10 mouse cellular contexts compared by ENCODE assay signal in the genomic region with DNA sequence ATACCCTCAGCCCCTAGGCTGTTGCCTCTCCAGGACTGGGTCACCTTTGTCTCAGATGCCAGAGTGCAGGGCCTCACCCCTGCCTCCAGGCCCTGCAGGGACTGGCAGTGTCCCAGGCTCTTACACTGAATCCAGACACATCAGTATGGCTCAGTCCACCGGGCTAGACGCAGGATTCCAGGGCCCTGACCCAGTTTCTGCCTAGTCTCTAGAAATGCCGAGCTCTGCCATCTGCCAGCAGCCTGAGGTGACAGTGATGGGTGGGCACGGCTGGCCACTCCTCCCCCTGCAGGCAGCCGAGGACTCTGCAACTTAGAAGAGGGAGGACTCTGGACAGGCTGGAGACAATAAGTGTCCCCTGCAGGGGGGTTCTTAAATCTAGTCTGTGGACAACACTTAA. TPM values are rescaled to one million over a fixed set of nuclear protein-coding genes. Genes with fewer than 3 reads are reported as not detected.
A peak's percentile ranks its signal among the peaks of the same experiment; 100 is the strongest.
DNase-seq lines count a peak whose midpoint lies in the region; ATAC-seq and TF ChIP-seq lines count a peak whose summit lies in the region.
"Had no signal": no experiment of that assay in that cellular context is flagged by ENCODE, and none has a peak within 500 bp of the region (broad histone marks: within the 10 kb centered on the region; RNA-seq: fewer than 3 reads in every experiment).

No protein-coding gene starts in this region.

- TF ChIP-seq CTCF in cortical plate, adult 2 months (IDR thresholded peaks at IDR 0.05; ENCODE audit: extremely low read depth, insufficient read depth, low read length), result peak; percentile 40
- peak; percentile 61 for TF ChIP-seq CTCF in hindbrain, postnatal 0 days (IDR thresholded peaks at IDR 0.05; ENCODE audit: low read depth)

- no peaks in the 10 kb centered on the region for H3K4me1 ChIP-seq in kidney, embryonic 16.5 days (ENCODE audit: insufficient read depth, low read length)
- peaks cover 7% of the 10 kb centered on the region for H3K4me1 ChIP-seq in cortical plate, adult 2 months (ENCODE audit: control insufficient read depth, insufficient read depth, low read length)
- H3K4me1 ChIP-seq in hindbrain, postnatal 0 days (ENCODE audit: insufficient read depth, low read length), result no peaks in the 10 kb centered on the region

- H3K4me3 ChIP-seq in kidney, embryonic 16.5 days (ENCODE audit: low read length), result no peak overlapping the region
- H3K4me3 ChIP-seq in cortical plate, adult 2 months (ENCODE audit: insufficient read depth, low read length), result no peak overlapping the region
- no peak overlapping the region for H3K4me3 ChIP-seq in hindbrain, postnatal 0 days (ENCODE audit: low read length)

- no peak for TF ChIP-seq POLR2A in cortical plate, adult 2 months (IDR thresholded peaks at IDR 0.05; ENCODE audit: extremely low read depth, insufficient read depth, low read length)

- no peak overlapping the region for H3K27ac ChIP-seq in kidney, embryonic 16.5 days (ENCODE audit: low read length)
- H3K27ac ChIP-seq in cortical plate, adult 2 months (ENCODE audit: insufficient read depth, low read length), result no peak overlapping the region
- no peak overlapping the region for H3K27ac ChIP-seq in hindbrain, postnatal 0 days
- H3K27ac ChIP-seq: macrophage had no signal

- H3K27me3 ChIP-seq in kidney, embryonic 16.5 days (ENCODE audit: insufficient read depth, low read length), result no peaks in the 10 kb centered on the region
- no peaks in the 10 kb centered on the region for H3K27me3 ChIP-seq in hindbrain, postnatal 0 days (ENCODE audit: insufficient read depth, low read length)

- 0 out of 2 replicates have a peak, but pooled peaks cover 2% of the 10 kb centered on the region for H3K9me3 ChIP-seq in kidney, embryonic 16.5 days (ENCODE audit: low read length)
- no peaks in the 10 kb centered on the region for H3K9me3 ChIP-seq in hindbrain, postnatal 0 days (ENCODE audit: low read length)

- no peak overlapping the region for H3K9ac ChIP-seq in kidney, embryonic 16.5 days (replicated peaks; ENCODE audit: low read length)
- H3K9ac ChIP-seq in hindbrain, postnatal 0 days (replicated peaks; ENCODE audit: low read length), result 0 out of 2 replicates have a peak overlapping the region, but pooled peaks have one; percentile 13

- no peaks in the 10 kb centered on the region for H3K36me3 ChIP-seq in kidney, embryonic 16.5 days (ENCODE audit: insufficient read depth, low read length)
- H3K36me3 ChIP-seq in hindbrain, postnatal 0 days (ENCODE audit: insufficient read depth, low read length), result no peaks in the 10 kb centered on the region

- 24% methylated on average over 5 of the region's 5 CpGs for WGBS in kidney, embryonic 16.5 days
- WGBS in hindbrain, postnatal 0 days, result 5% methylated on average over 5 of the region's 5 CpGs

- no peak overlapping the region for H3K4me2 ChIP-seq in kidney, embryonic 16.5 days (replicated peaks; ENCODE audit: low read depth, low read length)
- no peak overlapping the region for H3K4me2 ChIP-seq in hindbrain, postnatal 0 days (ENCODE audit: low read depth, low read length)

- peak; percentile 33 for ATAC-seq in kidney, embryonic 16.5 days (ENCODE audit: low FRiP score, low TSS enrichment)
- peak; percentile 77 for ATAC-seq in granulocyte monocyte progenitor cell, adult 5-6 weeks (replicated peaks; ENCODE audit: poor library complexity, severe bottlenecking)
- ATAC-seq in hindbrain, postnatal 0 days, result peak; percentile 88
- no peak for ATAC-seq in erythroblast, adult 5-6 weeks (replicated peaks; ENCODE audit: low FRiP score, poor library complexity, severe bottlenecking)

- no peak for DNase-seq in kidney, postnatal 14 days
- DNase-seq in adipocyte (ENCODE audit: low spot score), result peak; percentile 8
- peak; percentile 72 for DNase-seq in hindbrain, postnatal 0 days (ENCODE audit: low spot score)
- DNase-seq in naive thymus-derived CD4-positive, alpha-beta T cell, adult 2 months (ENCODE audit: low read depth), result peak; percentile 11

RNA-seq across cellular contexts. Expression of gene Asb2, which starts 2.3 kb away (rescaled TPM):
- 1.3 and 4.5 TPM in 2 replicates for polyA plus RNA-seq in kidney, embryonic 16.5 days (2015; fragmentation: Nextera tagmentation; extraction: Ambion mirVana)
- 3.2 and 4.1 TPM in 2 replicates for polyA plus RNA-seq in cortical plate, adult 2 months (2012; rRNA removed)
- total RNA-seq in granulocyte monocyte progenitor cell, adult 5-6 weeks (2014; fragmentation: Nextera tagmentation), result not detected in 2 replicates
- total RNA-seq in granulocyte monocyte progenitor cell, adult 5-6 weeks (2017), result 0.41 TPM in 1 of 2 replicates, not detected in the other
- total RNA-seq in hindbrain, postnatal 0 days (2014; rRNA removed), result 3.2 and 4.2 TPM in 2 replicates
- 1.4 and 1.6 TPM in 2 replicates for polyA plus RNA-seq in hindbrain, postnatal 0 days (2015; fragmentation: Nextera tagmentation; extraction: Ambion mirVana)
- total RNA-seq in erythroblast, adult 5-6 weeks (2015; ENCODE audit: low replicate concordance), result 0.63 TPM in 1 of 2 replicates, not detected in the other
- 0.09 and 0.28 TPM in 2 replicates for total RNA-seq in erythroblast, adult 5-6 weeks (2017; ENCODE audit: low replicate concordance)

RNA-seq across cellular contexts. Expression of gene Otub2, which starts 34.9 kb away (rescaled TPM):
- 7.7 and 8.1 TPM in 2 replicates for polyA plus RNA-seq in kidney, embryonic 16.5 days (2015; fragmentation: Nextera tagmentation; extraction: Ambion mirVana)
- polyA plus RNA-seq in cortical plate, adult 2 months (2012; rRNA removed), result 28.2 and 28.5 TPM in 2 replicates
- 0.56 and 0.66 TPM in 2 replicates for total RNA-seq in granulocyte monocyte progenitor cell, adult 5-6 weeks (2014; fragmentation: Nextera tagmentation)
- 0.67 and 0.78 TPM in 2 replicates for total RNA-seq in granulocyte monocyte progenitor cell, adult 5-6 weeks (2017)
- 21.0 and 27.6 TPM in 2 replicates for total RNA-seq in hindbrain, postnatal 0 days (2014; rRNA removed)
- 17.3 and 18.5 TPM in 2 replicates for polyA plus RNA-seq in hindbrain, postnatal 0 days (2015; fragmentation: Nextera tagmentation; extraction: Ambion mirVana)
- total RNA-seq in erythroblast, adult 5-6 weeks (2015; ENCODE audit: low replicate concordance), result 46.6 and 48.4 TPM in 2 replicates
- total RNA-seq in erythroblast, adult 5-6 weeks (2017; ENCODE audit: low replicate concordance), result 67.2 and 67.9 TPM in 2 replicates

RNA-seq across cellular contexts. Expression of gene Fam181a, which starts 42.8 kb away (rescaled TPM):
- polyA plus RNA-seq in kidney, embryonic 16.5 days (2015; fragmentation: Nextera tagmentation; extraction: Ambion mirVana), result not detected in 2 replicates
- 3.6 and 4.2 TPM in 2 replicates for polyA plus RNA-seq in cortical plate, adult 2 months (2012; rRNA removed)
- not detected in 2 replicates for total RNA-seq in granulocyte monocyte progenitor cell, adult 5-6 weeks (2014; fragmentation: Nextera tagmentation)
- total RNA-seq in granulocyte monocyte progenitor cell, adult 5-6 weeks (2017), result not detected in 2 replicates
- 14.6 and 18.5 TPM in 2 replicates for total RNA-seq in hindbrain, postnatal 0 days (2014; rRNA removed)
- 8.1 and 9.2 TPM in 2 replicates for polyA plus RNA-seq in hindbrain, postnatal 0 days (2015; fragmentation: Nextera tagmentation; extraction: Ambion mirVana)
- total RNA-seq in erythroblast, adult 5-6 weeks (2015; ENCODE audit: low replicate concordance), result not detected in 2 replicates
- not detected in 2 replicates for total RNA-seq in erythroblast, adult 5-6 weeks (2017; ENCODE audit: low replicate concordance)
- polyA plus RNA-seq: C2C12, macrophage had no signal

RNA-seq across cellular contexts. Expression of gene 9330161L09Rik, which starts 54.1 kb away (rescaled TPM):
- polyA plus RNA-seq in kidney, embryonic 16.5 days (2015; fragmentation: Nextera tagmentation; extraction: Ambion mirVana), result 0.30 TPM in 1 of 2 replicates, not detected in the other
- polyA plus RNA-seq in cortical plate, adult 2 months (2012; rRNA removed), result 0.85 and 1.3 TPM in 2 replicates
- total RNA-seq in granulocyte monocyte progenitor cell, adult 5-6 weeks (2014; fragmentation: Nextera tagmentation), result 1.3 and 5.6 TPM in 2 replicates
- total RNA-seq in granulocyte monocyte progenitor cell, adult 5-6 weeks (2017), result 0.31 and 0.52 TPM in 2 replicates
- total RNA-seq in hindbrain, postnatal 0 days (2014; rRNA removed), result 4.2 and 6.5 TPM in 2 replicates
- 0.91 and 1.1 TPM in 2 replicates for polyA plus RNA-seq in hindbrain, postnatal 0 days (2015; fragmentation: Nextera tagmentation; extraction: Ambion mirVana)
- not detected in 2 replicates for total RNA-seq in erythroblast, adult 5-6 weeks (2015; ENCODE audit: low replicate concordance)
- total RNA-seq in erythroblast, adult 5-6 weeks (2017; ENCODE audit: low replicate concordance), result 0.42 TPM in 1 of 2 replicates, not detected in the other
- polyA plus RNA-seq: macrophage had no signal

Comparison
In these comparisons a context has a peak if more than half of its experiments do, and no peak if none do; other contexts are left out.
1. RNA of gene Otub2, which starts 34.9 kb away (total RNA-seq): 46.6 to 67.9 TPM in erythroblast, adult 5-6 weeks and 21.0 to 27.6 TPM in hindbrain, postnatal 0 days; 0.56 to 0.78 TPM in granulocyte monocyte progenitor cell, adult 5-6 weeks; every median in the first group is over 10 times any median in the second.
2. RNA of gene Fam181a, which starts 42.8 kb away (total RNA-seq): 14.6 to 18.5 TPM in hindbrain, postnatal 0 days; not detected in granulocyte monocyte progenitor cell, adult 5-6 weeks and not detected in erythroblast, adult 5-6 weeks; every median in the first group is over 10 times any median in the second.